Mouse (Mus musculus) monocyte, adult 2 months (primary cell): ENCODE data around the gene Gm20518.

Experiments used
- DNase-seq, 2 experiments: peaks; one replicate each; pipeline ENCODE4 v3.0.0; 2022; ENCODE audit warnings: low spot score in 2 of 2, low read depth in 1 of 2

Gm20518 gene

DNA sequence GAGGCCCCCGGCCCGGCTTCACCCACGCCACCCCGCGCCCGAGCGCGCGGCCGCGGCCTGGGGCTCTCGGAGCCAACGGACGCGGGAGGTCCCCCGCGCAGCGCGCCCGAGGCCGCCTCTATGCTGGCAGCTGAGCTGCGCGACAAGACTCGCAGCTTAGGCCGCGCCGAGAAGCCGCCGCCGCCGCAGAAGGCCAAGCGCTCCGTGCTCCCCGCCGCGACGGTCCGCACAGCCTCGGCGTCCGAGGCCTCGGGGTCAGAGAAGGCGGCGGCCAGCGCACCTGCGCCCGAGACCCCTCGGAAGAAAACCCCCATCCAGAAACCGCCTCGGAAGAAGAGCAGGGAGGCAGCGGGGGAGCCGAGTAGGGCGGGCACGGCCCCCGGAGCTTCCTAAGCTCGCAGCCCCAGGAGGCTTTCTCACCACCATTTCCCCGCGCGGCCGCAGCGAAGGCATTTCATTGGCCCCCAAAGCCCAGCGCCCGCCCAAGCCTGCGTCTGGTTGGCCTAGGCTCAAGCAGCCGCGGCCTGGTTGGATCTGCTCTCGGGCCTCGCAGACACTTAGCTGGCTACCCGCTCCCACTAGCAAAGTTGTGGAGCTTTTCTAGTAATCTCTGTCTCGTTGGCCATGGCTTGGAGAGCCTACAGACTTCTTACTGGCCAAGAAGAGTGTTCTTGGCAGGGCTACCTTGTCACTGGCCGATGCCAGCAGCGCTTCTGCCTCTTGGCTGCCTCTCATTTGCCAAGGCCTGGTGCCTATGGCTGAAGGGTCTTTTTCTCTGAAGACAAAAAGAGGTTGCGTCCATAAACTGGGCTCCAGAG, 84.1 kb downstream of the Gm20518 start:
- peak in 1 of 2 experiments; percentile 46 for DNase-seq

DNA sequence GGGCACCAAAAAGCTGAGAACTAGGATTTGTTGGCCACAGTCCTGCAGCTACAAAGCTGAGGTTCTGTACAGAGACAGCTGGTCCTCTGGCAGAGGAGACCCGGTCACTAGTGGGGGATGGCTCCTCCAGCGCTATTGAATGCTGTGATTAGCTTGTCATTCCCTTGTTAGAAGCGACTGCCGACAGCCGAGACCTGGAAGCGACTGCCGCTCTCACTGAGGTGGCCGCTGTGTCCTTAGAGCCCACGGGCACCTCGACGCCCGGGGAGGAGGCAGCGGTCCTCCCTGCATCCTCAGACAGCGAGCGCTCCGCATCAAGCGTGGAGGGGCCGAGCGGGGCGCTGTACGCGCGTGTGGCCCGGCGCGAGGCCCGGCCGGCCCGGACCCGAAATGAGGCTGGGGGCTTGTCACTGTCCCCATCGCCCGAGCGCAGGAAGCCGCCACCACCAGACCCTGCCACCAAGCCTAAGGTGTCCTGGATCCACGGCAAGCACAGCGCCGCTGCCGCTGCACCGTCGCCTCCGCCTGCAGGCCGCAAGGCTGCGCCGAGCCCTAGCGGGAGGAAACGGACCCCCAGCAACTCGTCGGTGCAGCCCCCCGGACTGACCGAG, 84.8 kb downstream of the Gm20518 start:
- DNase-seq: no peak

DNA sequence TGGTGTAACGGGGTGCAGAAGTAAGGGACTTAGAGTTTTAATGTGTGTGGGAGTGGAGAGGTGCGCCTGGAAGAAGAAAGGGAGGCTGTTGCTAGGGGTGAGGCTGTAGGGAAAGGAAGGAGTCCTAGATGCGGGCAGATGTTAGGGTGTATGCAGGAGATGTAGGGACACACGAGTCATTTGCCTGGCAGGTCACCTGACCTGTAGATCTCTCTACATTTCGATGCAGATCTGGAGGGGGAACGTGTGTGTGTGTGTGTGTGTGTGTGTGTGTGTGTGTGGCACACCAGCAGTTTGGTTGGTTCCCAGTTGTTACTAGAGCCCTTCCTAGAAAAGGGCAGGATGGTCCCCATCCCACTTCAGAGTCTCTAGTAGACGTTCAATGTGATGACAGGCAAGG, 86.5 kb downstream of the Gm20518 start:
- no peak for DNase-seq

DNA sequence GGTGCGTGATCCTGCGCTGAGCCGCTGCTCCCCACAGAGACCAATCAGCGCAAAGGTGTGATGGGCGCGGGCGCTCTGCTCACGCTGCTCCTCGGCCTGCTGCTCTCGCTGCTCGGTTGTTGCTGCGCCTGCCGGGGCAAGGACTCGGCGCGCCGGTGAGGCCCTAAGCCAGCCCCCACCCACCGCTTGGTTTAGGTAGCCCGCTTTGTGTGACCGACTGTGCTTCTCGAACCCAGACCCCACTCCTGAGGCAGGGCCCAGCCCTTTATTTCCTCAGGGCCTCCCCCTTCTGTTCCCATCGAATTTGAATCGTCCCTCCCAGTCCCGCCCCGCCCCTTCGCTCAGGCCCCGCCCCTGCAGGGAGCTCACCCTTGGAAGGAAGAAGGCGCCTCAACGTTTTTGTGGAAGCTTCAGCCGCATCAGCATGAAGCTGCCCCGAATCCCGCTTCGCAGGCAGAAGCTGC, 87.0 kb downstream of the Gm20518 start:
- no peak for DNase-seq

DNA sequence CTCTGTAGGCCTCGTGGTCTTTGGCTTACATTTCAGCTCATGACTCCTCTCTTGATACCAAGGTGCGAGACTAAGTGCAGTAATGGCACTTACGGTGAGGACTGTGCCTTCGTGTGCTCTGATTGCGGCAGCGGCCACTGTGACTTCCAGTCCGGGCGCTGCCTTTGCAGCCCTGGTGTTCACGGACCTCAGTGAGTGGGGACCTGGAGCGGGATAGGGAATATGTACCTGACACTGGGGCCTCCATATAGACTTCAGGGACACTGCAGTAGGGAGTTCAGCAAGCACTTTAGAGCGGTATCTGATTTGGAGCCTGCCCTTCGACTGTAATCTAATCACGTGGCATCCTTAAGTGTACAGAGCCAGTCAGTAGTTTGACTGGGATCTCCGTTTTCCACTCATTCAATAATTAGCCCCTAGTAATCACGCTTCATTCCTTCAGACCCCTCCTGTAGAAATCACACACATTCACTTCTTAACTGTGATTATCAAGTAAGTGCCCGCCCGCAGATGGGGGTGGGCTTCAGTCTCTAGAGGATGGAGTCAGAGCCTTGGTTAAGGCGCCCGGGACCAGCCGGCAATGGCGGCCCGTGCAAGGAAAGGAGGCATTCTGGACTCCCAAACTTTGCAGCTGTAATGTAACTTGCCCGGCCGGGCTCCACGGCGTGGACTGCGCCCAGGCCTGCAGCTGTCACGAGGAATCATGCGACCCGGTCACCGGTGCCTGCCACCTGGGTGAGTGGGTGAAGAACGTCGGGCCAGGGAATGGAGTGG, 87.6 kb downstream of the Gm20518 start:
- no peak for DNase-seq

DNA sequence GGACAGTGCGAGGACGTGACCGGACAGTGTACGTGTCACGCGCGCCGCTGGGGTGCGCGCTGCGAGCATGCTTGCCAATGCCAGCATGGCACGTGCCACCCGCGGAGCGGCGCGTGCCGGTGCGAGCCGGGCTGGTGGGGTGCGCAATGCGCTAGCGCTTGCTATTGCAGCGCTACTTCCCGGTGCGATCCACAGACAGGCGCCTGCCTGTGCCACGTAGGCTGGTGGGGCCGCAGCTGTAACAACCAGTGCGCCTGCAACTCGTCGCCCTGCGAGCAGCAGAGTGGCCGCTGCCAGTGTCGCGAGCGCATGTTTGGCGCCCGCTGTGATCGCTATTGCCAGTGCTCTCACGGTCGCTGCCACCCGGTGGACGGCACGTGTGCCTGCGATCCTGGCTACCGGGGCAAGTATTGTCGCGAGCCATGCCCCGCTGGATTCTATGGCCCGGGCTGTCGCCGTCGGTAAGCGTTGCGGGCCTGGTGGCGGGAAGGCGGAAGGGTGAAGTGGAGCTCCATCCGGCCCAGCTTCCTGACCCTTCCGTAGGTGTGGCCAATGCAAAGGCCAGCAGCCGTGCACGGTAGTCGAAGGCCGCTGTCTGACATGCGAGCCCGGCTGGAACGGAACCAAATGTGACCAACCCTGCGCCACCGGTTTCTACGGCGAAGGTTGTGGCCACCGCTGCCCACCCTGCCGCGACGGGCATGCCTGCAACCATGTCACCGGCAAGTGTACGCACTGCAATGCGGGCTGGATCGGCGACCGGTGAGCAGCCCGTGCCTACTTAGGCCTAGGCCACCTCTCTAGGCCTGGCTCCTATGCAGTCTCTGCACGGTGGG, 88.4 kb downstream of the Gm20518 start:
- DNase-seq: no peak

DNA sequence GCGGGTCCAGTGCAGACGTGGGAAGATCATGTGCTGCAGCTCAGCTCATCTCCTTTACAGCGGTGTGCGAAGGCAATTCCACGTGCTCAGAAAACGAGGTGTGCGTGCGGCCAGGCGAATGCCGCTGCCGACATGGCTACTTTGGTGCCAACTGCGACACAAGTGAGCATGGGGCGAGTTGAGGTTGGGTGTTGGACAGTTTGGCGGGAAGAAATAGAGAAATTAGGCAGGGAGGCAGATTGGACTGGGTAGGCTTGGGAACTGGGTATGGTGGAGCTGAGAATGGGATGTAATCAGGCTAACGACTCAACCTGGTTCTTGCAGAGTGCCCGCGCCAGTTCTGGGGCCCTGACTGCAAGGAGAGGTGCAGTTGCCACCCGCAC, 89.0 kb downstream of the Gm20518 start:
- no peak for DNase-seq

DNA sequence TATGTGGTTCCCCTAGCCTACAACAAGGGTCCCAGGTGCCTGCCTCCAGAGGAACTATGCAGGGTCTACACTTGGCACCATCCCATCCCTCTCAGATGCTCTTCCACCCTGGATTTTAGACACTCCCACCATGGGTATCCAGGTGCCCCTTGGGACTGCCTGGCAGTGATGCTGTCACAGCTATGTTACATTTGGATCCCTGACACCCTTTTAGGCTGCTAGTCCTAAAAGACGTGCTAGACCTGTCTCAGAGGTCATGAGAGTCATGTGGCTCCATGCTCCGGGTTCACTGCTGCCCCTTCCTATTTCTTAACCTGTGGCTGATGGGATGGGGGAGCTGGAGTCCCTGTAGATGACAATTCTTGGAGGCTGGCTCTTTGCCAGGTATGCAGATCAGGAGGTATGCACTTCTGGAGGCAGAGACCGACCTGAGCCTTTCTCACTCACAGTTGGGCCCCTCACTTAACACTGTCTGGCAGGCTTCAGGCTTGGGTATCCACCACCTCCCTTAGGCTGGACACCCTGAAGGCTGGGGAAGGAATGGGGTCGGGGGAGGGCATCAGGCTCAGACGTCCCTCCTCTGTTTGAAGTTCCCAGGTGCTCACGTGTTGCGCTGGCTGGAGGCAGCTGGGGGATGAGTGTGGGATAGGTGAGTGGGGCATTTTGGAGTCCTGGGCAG, 89.6 kb downstream of the Gm20518 start:
- DNase-seq: no peak

DNA sequence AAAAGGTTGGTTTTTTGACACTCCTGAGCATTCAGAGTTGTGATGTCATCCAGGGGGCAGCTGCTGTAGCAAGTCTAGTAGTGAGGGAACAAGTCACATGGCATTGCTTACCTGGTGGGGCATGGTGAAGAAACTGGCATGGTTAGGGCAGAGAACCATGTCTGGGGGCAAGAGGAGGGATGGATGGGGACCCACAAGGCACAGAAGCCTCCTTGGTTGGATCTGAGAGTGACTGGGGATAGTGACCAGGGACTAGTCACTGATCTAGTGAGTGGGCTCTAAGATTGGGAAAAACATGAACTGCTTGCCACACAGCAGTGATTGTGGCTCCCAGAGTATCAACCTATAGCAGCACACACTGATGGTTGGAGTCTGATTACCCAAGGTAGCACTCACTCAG, 91.9 kb downstream of the Gm20518 start:
- no peak for DNase-seq

DNA sequence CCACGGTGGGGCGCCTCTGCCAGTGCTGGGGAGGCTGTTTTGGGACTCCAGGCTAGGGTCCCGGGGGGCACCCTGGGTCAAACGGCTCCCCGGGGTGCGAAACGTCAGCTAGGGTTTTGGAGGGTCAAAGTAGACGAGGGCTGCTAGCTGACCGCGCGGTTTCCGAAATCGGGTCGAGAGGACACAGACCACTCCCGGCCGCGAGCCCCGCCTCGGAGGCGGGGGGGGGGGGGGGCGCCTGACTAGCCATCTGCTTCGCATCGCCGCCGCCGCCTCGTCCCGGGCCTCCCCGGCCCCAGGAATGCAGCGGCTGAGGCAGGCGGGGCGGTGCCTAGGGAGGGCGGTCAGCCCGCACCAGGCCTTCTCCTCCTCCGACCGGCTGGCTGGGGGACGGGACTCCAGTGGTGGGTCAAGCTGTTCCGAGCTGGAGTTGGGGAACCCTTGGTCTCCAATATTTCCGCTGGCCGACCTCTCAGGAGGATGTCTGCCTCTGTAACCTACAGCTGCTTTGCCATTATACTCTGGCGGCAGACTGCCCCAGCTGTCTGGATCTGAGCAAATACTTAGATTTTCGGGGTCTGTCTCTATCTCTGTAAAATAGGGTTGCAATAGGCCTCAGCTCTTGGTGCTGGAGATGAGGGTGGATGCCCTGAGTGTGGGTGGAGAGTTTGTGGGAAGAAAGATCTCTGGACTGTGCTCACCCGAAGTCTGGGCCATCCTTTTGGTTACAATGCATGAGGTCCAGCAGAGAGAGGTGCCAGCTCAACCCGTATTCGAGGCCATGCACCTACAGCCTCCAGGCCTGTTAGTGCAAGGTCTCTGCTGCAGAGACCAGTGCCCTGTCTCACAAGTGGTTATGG, 92.9 kb downstream of the Gm20518 start:
- DNase-seq: no peak

DNA sequence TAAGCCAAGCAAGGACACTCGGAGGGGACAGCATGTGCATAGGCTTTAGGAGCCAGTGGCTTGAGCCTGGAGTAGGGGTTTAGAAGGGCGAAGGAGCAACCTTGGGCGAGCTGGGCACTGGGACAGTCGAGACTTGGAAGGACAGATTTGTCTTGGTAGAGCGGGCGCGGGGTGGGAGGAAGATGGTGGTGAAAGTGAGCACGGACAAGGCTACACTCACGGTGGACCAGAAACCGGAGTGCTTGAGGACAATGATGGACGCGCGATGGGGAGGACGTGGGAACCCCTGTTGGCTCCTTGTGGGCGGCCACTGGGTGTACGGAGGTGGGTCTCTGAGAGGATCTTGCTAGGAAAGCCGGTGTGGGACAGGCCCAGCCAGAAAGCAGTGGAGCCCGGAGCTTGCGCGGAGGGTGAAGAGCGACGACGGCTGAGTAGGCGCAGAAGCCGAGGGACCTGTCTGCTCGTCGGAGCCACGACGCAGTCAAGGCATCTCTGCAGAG, 93.6 kb downstream of the Gm20518 start:
- DNase-seq: no peak

DNA sequence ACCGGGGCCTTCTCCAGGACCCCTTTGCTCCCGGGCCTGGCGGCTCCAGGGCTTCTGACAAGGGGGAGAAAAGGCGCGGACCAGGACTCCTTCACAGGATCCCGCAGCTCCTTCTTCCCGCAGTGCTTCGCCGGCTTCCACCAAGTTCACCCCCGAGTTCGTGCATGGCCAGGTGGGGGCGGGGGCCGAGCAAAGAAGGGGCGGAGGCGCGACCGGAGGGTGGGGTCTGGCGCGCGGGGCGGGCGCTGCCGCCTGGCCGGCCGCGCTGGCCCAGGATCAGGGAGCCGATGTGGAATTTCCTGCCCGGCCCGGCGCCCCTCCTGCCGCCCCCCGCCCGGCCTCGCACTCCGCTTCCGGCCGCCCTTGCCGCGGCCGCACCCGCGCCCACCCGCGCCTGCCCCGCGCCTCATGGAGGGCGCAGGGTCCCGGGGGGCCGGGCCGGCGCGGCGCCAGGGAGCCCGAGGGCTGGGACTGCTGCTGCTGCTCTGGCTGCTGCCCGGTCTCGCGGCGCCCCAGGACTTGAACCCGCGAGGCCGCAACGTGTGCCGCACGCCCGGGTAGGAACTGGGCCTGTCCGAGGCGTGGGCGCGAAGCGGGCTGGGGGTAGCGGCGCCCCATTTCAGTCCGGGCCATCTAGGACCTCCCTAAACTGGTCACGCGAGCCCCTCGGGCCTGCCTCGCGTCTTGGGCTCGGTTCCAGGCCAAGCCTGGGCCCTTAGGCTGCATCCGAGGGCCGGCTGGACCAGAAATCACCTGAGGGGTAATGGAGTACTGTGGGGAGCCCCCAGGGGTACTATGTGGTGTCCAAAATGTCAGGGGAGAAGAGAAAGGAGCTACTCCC, 94.3 kb downstream of the Gm20518 start, which contains the start of gene Scarf2:
Gene Scarf2 (plus strand): TSS at position 312 of the 841 bp plus-strand sequence.
- no peak for DNase-seq

DNA sequence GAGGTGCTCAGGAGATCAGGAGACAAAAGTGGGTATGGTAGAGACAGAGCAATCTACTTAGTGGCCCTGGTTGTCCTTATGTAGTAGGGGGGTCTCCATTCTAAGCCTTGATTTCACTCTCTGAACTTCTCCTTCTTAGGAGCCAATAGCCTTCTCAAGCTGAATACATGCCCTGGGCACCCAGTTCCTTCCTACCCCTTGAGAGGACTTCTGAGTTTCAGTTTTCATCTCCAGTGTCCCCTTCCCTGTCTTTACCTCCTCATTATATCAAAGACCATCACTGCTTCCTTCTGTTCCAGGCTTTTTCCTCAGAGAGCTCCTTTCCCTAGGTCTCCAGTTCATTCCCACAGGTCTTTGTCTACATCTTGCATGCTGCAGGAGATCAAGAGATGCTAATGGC, 95.0 kb downstream of the Gm20518 start:
- DNase-seq: no peak

DNA sequence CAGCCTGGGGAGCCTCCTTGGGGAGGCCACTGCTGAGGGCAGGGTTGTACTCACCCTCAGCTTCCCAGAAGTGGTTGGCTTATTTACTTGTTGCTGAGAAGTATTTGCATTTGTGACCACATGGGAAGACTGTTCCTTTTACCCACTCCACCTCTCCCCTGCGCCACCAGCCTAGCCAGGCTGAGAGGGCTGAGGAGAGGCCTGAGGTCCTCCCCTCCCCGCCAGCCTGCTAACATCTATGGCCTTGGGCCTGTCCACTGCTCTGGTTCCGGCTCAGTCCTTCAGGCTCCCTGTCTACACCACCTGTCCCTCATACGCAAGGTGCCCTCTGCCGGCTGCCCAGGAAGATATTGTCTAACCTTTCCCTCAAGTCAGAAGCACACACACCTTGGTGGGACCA, 95.8 kb downstream of the Gm20518 start:
- DNase-seq: no peak

DNA sequence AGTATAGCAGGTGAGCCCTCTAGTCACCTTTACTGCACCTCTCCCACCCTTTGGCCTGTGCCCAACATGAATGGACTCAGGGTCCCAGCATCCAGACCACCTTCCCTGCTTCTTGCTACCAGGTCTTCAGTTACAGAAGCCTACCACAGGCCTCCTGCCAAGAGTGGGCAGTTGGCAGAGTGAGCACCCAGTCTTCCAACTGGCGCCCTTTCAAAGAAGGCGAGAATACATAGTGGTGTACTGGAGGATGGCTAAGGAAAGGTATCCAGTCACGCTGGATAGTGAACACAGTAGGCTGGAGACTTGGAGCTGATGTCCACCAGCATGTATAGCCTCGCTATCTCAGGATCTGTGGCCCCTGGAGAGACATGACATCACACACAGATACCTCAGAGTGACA, 97.4 kb downstream of the Gm20518 start:
- no peak for DNase-seq

DNA sequence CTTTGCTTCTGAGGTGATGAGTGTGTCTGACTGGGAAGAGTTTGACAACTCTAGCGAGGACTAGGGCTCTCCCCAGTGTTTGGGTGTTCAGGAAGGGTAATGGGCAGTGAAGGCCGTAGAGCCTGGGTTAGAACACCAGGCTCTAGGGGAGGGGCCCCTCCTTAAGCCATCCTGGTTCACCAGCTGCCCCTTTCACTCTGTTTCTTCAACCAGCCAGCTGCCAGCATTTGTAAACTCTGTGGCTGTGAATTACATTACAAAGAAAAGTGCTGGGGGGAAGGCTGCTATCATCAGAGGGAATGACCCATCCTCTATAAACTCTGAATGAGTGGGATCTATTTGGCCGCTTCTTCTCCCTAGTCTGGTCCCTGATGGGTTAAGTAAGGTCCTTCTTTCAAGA, 98.7 kb downstream of the Gm20518 start:
- DNase-seq: no peak

DNA sequence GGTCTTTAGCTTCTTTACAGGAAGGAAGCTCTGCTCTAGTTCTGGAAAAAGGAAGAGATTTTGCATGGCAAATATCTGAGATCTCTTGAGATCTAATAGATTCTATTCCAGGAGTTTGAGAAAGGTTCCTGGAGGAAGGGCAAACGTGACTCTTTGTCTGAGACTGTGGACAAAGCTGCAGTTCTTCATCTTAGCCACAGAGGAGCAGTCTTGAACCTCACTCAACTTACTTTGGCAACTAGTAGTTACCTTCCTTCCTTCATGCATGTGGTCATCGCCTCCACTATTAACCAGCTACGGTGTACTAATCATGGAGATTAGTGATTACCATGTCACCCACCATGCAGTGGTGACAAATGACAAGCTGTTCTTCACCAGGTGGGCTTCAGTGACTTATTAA, 106.1 kb downstream of the Gm20518 start:
- no peak for DNase-seq
